Mouse (Mus musculus): ENCODE measurements around the gene Tekt1.

GRCm38 (mm10) chr11:72402969-72403368 lies 40.7 kb upstream of the Tekt1 start:
- TF ChIP-seq CTCF (IDR thresholded peaks at IDR 0.05; ENCODE audit: low read depth, low read length) (no peak), GATA1 (IDR thresholded peaks at IDR 0.05; ENCODE audit: borderline replicate concordance, low read length) (no peak)

Data from G1E (cell line).